Mouse (Mus musculus) megakaryocyte, embryonic 14.5 days (primary cell): ENCODE measurements at regions not wholly inside any gene's neighbourhood (a gene's known extent, or its start where the extent isn't known, plus 50 kb on each side); places are given as distances from the start of the nearest gene placed in this dataset.

ENCODE experiments used
- H3K27me3 ChIP-seq: replicated peaks from 2 replicates; pipeline ENCODE3; 2012; ENCODE audit warnings: inconsistent platforms
- H3K36me3 ChIP-seq: replicated peaks from 2 replicates; pipeline ENCODE3; 2012; ENCODE audit warnings: low read length, inconsistent platforms, mixed read lengths
- H3K4me1 ChIP-seq: 2 replicates; pipeline ENCODE4 v1.6.1; 2012; ENCODE audit warnings: inconsistent platforms
- H3K4me3 ChIP-seq: replicated peaks from 2 replicates; pipeline ENCODE3; 2012; ENCODE audit warnings: moderate library complexity, mild to moderate bottlenecking, inconsistent platforms
- H3K9me3 ChIP-seq: 2 replicates; pipeline ENCODE4 v1.6.1; 2012; ENCODE audit warnings: inconsistent platforms
- FLI1 ChIP-seq: IDR thresholded peaks from 2 replicates; pipeline ENCODE4 v1.6.1; 2012; ENCODE audit warnings: low read length, inconsistent platforms, mixed read lengths
- GATA1 ChIP-seq: IDR thresholded peaks from 3 replicates; pipeline ENCODE4 v1.6.1; 2012; ENCODE audit warnings: mixed read lengths, low read length, inconsistent platforms, borderline replicate concordance

DNA sequence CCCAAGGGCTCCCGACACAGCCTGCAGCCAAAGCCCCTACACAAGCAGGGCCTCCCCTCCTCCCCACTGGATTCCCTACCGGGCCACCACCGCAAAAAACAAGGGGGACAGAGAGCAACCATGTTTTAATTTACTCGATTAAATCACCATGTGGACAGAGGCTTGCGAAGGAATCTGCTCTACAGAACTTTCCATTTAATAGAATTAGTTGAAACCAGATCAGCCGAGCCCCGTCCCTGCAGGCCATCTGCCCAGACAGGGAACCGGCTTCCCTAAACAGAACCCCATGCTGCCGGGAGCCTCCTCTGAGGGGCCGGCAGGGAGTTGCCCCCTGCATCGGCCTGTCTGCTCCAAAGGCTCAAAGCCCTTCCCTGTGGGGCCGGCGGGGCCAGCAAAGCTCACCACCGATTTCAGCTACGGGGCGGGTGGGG, 77.5 kb upstream of the Msx1 start:
- H3K4me3 ChIP-seq = no peak overlapping the region
- H3K27me3 ChIP-seq = peaks cover 63% of the 10 kb centered on the region
- H3K4me1 ChIP-seq = no peaks in the 10 kb centered on the region
- no peaks in the 10 kb centered on the region for H3K36me3 ChIP-seq
- no peak for TF ChIP-seq GATA1
- no peaks in the 10 kb centered on the region for H3K9me3 ChIP-seq

DNA sequence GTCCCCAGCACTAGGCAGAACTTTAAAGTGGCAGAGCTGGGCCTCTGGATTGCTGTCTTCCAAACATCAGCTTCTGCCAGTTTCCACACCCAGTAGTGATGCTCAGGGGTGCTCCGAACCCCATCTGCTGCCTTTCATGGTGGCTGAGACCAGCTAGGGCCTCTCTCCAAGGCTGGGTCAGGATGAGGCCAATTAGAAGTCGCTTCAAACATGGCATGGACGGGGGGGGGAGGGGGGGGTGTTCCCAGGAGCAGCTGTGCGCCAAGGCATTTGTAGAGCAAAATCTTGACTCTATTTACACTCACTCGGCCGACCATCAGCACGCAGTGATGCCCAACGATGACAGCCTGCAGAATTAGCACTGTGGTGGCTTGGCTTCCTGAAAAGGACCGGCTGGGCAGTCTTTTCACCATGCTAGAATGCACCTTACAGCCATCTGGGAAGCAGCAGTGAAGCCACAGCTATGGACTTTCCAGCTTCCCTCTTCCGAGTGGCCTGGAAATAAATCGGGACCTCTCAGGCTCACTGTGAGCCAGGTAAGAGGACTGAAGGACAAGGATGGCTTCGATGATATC, 73.7 kb upstream of the Msx1 start:
- Histone ChIP-seq H3K4me3 (no peak overlapping the region), H3K27me3 (peaks cover 87% of the 10 kb centered on the region)
- TF ChIP-seq FLI1 (no peak), GATA1 (no peak)

DNA sequence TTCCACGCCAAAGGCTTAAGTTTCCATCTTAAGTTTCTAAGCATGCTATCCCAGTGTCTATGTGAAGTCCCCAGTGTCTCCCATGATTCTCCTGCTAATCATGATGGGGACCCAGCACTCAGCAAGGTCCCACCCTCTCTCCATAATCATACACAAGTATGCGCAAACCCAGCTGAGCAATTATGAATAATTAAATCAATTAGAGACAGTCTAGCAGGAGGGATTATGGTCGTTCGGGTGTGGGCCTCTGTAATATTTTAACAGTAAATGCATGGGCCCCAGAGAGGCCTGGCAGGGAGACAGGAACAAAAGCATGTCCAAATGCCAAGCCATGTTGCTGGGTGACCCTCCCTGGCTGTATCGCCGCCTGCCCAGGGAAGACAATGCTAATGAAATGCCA, 73.1 kb upstream of the Msx1 start:
- Histone ChIP-seq H3K4me1 (peaks cover 16% of the 10 kb centered on the region), H3K36me3 (no peaks in the 10 kb centered on the region), H3K9me3 (no peaks in the 10 kb centered on the region), H3K27me3 (peaks cover 87% of the 10 kb centered on the region), H3K4me3 (no peak overlapping the region)
- TF ChIP-seq GATA1 = no peak
- no peak for TF ChIP-seq FLI1

More for the DNA sequence above, 73.7 kb upstream of the Msx1 start:
- no peaks in the 10 kb centered on the region for H3K9me3 ChIP-seq
- peaks cover 15% of the 10 kb centered on the region for H3K4me1 ChIP-seq
- H3K36me3 ChIP-seq = no peaks in the 10 kb centered on the region

DNA sequence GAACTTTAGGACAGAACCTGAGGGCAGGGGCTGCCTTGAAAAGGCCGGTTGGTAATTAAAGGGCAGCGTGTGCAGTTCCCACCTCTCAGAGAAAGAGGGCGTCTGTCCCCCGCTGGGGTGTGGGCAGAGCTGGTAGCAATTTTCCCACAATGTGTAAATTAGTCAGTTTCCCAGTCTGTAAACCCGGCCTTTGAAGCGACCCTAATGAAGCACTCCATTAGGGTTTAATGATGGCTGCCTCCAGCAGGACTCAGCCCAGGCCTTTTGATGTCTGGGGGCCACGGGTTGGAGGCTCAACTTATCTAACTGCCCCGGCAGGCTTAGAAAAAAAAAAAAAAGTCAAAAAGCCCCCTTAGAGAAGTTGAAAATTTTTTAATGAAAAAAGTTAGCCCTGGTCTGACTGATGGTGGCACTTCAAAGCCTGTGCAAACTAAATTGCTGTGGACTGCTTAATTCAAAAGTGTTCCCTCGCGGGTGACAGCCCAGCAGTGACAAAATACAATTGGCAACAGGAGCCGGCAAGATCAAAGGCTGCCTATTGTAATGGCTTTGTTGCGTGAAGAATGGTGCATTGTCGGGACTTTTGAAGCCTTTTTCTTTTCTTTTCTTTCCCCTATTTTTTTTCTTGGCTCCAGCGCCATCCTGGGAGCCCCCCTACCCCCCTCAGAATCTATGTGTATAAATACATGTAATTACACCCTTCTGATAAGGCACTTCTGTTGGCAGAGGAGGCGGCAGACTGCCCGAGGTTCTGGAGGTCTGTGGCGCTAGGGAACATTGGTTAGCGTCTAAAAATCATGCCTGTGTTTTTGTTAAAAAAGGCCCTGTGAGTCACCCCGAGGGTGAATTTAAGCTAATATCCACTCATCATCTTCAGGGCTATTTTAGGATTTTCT, 71.3 kb upstream of the Msx1 start:
- TF ChIP-seq GATA1 (no peak), FLI1 (no peak)
- H3K4me3 ChIP-seq = no peak overlapping the region
- no peaks in the 10 kb centered on the region for H3K36me3 ChIP-seq
- H3K27me3 ChIP-seq = peaks cover 88% of the 10 kb centered on the region
- peaks cover 6% of the 10 kb centered on the region; the same call in 1 of the 2 replicates for H3K9me3 ChIP-seq
- peaks cover 16% of the 10 kb centered on the region for H3K4me1 ChIP-seq

DNA sequence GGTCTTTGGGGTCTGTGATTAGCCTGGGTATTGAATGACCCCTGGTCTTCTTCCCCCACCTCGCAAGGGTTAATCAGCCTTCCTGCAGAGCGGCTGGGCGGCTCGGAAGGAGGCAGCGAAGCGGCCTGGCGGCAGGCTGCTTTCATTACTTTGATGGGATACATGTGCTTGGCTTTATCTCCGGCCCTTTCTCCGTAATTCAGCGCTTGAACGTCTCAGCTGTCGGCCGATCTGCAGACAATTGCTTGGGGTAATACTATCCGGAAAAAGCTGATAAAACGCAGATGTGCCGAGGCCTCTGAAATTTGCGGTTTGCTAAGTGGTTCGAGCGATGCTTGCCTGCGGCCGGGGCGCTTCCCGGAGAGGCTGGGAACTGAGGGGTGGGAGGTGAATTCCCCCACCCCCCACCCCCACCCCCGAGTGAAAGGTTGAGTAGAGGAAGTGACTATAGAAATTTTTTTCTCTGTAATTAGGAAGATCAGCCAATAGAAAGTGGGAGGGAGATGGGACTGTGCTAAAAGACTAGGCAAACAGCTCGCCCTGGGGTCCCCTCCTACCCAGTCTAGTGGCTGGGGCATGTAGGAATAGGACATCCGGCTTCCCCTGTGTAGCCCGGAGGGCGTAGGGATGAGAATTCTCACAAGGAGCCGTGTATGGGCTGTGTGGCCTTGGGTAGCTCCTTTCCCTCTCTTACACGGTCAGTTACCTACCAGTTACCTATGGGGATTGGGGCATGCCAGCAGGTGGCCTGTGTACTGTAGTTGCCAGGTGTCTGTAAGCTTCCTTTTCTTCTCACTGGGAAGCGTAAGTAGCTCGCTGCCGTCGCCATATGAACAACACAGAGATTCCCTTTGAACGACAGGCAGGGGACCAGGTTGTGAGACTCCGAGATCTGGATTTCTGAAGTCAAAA, 69.5 kb upstream of the Msx1 start:
- TF ChIP-seq FLI1 (no peak), GATA1 (no peak)
- Histone ChIP-seq H3K36me3 (no peaks in the 10 kb centered on the region), H3K27me3 (peaks cover 87% of the 10 kb centered on the region), H3K9me3 (peaks cover 6% of the 10 kb centered on the region; the same call in 1 of the 2 replicates), H3K4me3 (peak overlapping the region; percentile 83), H3K4me1 (peaks cover 16% of the 10 kb centered on the region)

DNA sequence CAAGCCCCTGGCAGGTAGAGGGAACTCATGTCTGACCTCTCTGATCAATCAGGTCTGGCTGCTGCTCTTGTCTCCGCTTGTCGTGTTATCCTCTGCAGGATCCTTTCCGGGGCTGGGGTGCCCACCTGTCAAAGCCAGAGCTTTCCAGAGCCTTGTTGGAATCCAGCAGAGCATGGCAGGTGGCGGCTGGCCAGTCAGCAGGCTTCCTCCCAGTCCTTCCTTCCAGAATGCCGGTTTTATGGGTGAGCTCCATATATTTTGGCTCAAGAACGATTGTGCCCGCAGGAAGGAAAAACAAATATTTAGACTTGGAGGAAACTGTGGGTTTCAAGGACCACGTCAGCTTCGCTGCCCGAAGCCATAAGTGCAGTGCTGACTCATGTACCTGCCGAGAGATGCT, 66.3 kb upstream of the Msx1 start:
- peaks cover 73% of the 10 kb centered on the region for H3K27me3 ChIP-seq
- H3K4me3 ChIP-seq = no peak overlapping the region

DNA sequence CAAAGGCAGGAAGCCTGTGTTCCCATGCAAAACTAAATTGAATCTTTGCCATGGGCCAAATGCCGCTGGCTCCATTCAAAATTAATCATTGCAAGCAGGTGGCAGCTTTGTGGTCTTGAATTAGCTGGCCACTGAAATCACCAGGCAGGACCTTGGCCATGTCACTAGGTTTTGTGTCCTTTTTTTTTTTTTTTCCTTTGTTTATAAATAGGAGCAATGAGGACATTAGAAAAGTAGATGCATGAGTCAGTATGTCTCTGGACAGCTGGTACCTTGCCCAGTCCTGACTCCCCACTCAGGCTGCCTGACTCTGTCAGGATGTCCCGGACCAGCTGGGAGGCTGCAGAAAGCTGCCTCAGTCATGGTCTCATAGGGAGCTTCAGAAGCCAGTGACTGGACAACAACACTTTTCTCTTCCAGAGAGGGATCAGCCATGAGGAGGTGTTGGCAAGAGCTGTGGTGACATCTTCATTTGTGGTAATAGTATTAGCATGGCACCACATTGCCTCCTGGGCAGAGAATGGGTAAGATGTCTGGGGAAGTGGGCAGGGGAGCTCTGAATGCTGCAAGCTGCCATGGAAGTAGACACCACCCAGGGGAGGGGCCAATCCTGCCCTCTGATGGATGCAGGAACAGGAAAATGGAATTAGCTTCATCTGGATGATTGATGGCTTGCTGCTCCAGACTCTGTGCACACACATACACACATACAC, 55.4 kb upstream of the Msx1 start:
- Histone ChIP-seq H3K9me3 (peaks cover 6% of the 10 kb centered on the region; the same call in 1 of the 2 replicates), H3K36me3 (no peaks in the 10 kb centered on the region), H3K4me3 (no peak overlapping the region), H3K4me1 (no peaks in the 10 kb centered on the region), H3K27me3 (peaks cover 6% of the 10 kb centered on the region)
- TF ChIP-seq FLI1 = no peak
- no peak for TF ChIP-seq GATA1

More for the DNA sequence above, 66.3 kb upstream of the Msx1 start:
- TF ChIP-seq GATA1 (no peak), FLI1 (no peak)
- Histone ChIP-seq H3K36me3 (no peaks in the 10 kb centered on the region), H3K9me3 (peaks cover 6% of the 10 kb centered on the region; the same call in 1 of the 2 replicates), H3K4me1 (peaks cover 16% of the 10 kb centered on the region)

DNA sequence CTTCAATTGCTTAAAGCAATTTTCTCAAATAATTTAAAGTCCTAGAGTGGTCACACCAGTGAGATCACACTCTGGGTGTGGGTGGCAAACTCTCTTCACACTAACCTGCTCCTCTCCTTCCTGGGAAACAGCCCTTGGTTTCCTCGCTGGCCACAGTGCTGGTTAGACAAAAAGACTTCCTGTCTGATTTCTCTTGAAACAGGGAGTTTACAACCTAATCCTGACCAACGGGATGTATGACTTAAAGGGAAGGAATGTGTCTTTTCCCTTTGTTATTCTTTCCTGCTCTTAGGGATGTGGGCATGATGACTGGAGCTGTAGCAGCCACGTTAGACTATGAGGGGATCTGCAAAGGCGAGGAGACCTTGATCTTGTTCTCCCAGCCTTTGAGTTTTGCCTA, 51.9 kb upstream of the Msx1 start:
- H3K4me3 ChIP-seq = no peak overlapping the region
- H3K36me3 ChIP-seq = no peaks in the 10 kb centered on the region
- H3K4me1 ChIP-seq = no peaks in the 10 kb centered on the region
- H3K9me3 ChIP-seq = peaks cover 16% of the 10 kb centered on the region
- H3K27me3 ChIP-seq = peaks cover 9% of the 10 kb centered on the region
- no peak for TF ChIP-seq FLI1
- TF ChIP-seq GATA1 = no peak

DNA sequence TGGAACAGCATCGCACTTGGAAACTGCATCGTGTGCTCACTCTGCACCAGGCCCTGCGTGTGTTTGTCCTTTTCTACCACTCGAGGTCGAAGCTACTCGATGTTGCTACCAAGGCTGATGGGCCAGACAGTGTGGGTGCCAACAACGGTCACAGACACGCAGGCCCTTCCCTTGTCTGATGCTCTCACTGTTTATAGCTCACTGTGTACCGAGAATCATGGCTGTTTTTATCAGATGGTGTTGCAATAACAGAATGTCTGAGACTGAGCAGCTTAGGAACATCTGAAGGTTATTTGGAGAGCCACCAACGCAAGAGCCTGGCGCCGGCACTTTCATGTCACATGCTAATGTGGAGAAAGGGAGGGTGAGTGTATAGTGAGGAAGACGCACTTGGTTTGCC, 51.1 kb upstream of the Msx1 start:
- peaks cover 16% of the 10 kb centered on the region for H3K9me3 ChIP-seq
- H3K4me1 ChIP-seq = no peaks in the 10 kb centered on the region
- H3K36me3 ChIP-seq = no peaks in the 10 kb centered on the region
- TF ChIP-seq GATA1 (no peak), FLI1 (no peak)
- H3K27me3 ChIP-seq = peaks cover 11% of the 10 kb centered on the region
- peak overlapping the region; percentile 23 for H3K4me3 ChIP-seq
